Mouse (Mus musculus): ENCODE measurements around the gene Timm17a. TPM values are rescaled to one million over a fixed set of nuclear protein-coding genes. Genes with fewer than 3 reads are reported as not detected.
A peak's percentile ranks its signal among the peaks of the same experiment; 100 is the strongest.

Timm17a gene
- polyA plus RNA-seq, 1 experiment from 2014 or later: 152 TPM

DNA sequence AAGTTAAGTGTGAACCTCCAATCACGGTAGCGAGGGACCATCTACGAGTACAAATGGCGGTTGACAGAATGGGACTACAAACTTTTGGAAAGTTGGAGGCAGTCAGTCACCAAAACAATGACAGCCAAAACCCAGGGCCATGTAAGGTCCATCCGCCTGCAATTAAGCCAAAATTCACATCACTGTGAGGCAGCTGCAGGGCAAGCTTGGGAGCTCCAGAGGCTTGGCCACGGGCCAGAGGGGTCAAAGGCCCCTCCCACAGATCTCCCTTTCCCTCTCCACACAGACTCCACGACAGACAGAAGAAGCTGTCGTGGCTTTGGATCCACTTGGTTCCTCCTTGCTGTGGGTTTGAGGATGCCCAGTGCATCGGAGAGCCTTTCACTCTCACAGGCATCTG is 50.3 kb downstream of the Timm17a start:
- WGBS: 92% methylated on average over 9 of the region's 9 CpGs
- Histone ChIP-seq H3K27ac (ENCODE audit: low read depth, low read length) (no peak overlapping the region), H3K4me1 (ENCODE audit: control insufficient read depth, insufficient read depth, low read length) (peaks cover 6% of the 10 kb centered on the region), H3K27me3 (ENCODE audit: control insufficient read depth, insufficient read depth, low read length) (no peaks in the 10 kb centered on the region), H3K4me2 (ENCODE audit: low read depth) (no peak overlapping the region), H3K9me3 (ENCODE audit: control insufficient read depth, low read length) (no peaks in the 10 kb centered on the region), H3K4me3 (ENCODE audit: low read depth, low read length) (no peak overlapping the region), H3K9ac (ENCODE audit: low read length) (no peak overlapping the region), H3K36me3 (ENCODE audit: control insufficient read depth, insufficient read depth, low read length) (peaks cover 6% of the 10 kb centered on the region)
- DNase-seq (ENCODE audit: low spot score) (no peak), ATAC-seq (ENCODE audit: insufficient read depth, low FRiP score, low TSS enrichment) (no peak)

DNA sequence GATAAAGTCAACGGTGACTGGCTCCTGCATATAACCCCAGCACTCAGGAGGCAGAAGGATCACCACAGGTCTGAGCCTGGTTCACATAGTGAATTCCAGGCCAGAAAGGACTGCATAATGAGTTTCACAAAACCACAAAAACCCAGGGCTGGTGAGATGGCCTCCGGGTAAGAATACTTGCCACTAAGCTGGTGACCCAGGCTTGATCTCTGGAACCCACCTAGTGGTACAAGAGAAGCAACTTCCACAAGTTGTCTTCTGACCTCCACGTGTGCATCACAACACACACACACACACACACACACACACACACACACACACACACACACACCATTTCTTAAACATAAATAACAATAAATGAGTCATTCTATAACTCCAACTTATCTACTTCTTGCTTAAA is 51.2 kb downstream of the Timm17a start:
- H3K27me3 ChIP-seq (ENCODE audit: control insufficient read depth, insufficient read depth, low read length): no peaks in the 10 kb centered on the region
- no peak overlapping the region for H3K4me2 ChIP-seq (ENCODE audit: low read depth)
- no peak overlapping the region for H3K4me3 ChIP-seq (ENCODE audit: low read depth, low read length)
- 75% methylated on average over 3 of the region's 3 CpGs for WGBS
- no peaks in the 10 kb centered on the region for H3K9me3 ChIP-seq (ENCODE audit: control insufficient read depth, low read length)
- H3K27ac ChIP-seq (ENCODE audit: low read depth, low read length): no peak overlapping the region
- no peak overlapping the region for H3K9ac ChIP-seq (ENCODE audit: low read length)
- peaks cover 9% of the 10 kb centered on the region for H3K4me1 ChIP-seq (ENCODE audit: control insufficient read depth, insufficient read depth, low read length)
- DNase-seq (ENCODE audit: low spot score) (no peak), ATAC-seq (ENCODE audit: insufficient read depth, low FRiP score, low TSS enrichment) (no peak)
- H3K36me3 ChIP-seq (ENCODE audit: control insufficient read depth, insufficient read depth, low read length): peaks cover 6% of the 10 kb centered on the region

DNA sequence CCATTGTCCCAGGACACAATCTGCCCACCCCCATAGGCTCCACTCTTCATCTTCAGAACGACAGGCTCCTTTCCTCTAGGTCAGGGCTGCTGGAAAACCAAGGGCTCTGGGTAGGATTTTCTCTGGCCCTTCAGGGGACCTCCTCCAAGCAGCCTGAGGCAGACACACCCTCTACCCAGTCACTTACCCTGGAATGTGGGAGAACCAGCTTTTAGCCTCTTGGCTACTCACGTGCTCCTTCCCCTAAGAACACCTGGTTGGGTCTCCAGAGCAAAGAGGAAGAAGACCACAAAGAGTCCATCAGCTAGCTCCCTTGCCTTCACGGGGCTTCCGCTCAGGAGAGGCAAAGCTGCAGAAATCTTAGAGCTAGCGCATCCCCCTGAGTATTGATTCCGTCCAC is 52.6 kb downstream of the Timm17a start:
- no peak for ATAC-seq (ENCODE audit: insufficient read depth, low FRiP score, low TSS enrichment)
- no peak for DNase-seq (ENCODE audit: low spot score)

DNA sequence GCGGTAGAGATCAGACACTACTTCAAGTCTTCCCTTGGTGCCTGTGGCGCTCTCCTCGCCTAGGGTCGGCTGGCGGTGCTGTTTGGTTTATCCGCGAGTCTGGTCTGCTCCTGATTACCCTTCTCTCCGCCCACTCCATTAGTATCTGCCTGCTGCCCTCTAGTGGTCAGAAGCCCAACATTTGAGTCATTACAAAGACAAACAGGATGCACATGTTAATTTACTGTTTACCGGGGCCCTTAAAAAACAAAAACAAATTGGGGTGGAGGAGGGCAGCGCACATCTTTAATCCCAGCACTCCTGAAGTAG is 54.5 kb downstream of the Timm17a start:
- ATAC-seq (ENCODE audit: insufficient read depth, low FRiP score, low TSS enrichment) (peak; percentile 38; the same call in 1 of the 2 replicates), DNase-seq (ENCODE audit: low spot score) (peak; percentile 83)
- Histone ChIP-seq H3K4me2 (ENCODE audit: low read depth) (peak overlapping the region; percentile 39), H3K4me3 (ENCODE audit: low read depth, low read length) (no peak overlapping the region), H3K36me3 (ENCODE audit: control insufficient read depth, insufficient read depth, low read length) (peaks cover 3% of the 10 kb centered on the region), H3K9me3 (ENCODE audit: control insufficient read depth, low read length) (no peaks in the 10 kb centered on the region), H3K4me1 (ENCODE audit: control insufficient read depth, insufficient read depth, low read length) (peaks cover 9% of the 10 kb centered on the region), H3K27ac (ENCODE audit: low read depth, low read length) (no peak overlapping the region), H3K27me3 (ENCODE audit: control insufficient read depth, insufficient read depth, low read length) (no peaks in the 10 kb centered on the region), H3K9ac (ENCODE audit: low read length) (peak overlapping the region; percentile 33; the same call in 1 of the 2 replicates)
- WGBS: under 1% methylated on average over 10 of the region's 10 CpGs

More for the DNA sequence above, 52.6 kb downstream of the Timm17a start:
- no peak overlapping the region for H3K4me2 ChIP-seq (ENCODE audit: low read depth)
- 71% methylated on average over 6 of the region's 6 CpGs for WGBS
- H3K4me1 ChIP-seq (ENCODE audit: control insufficient read depth, insufficient read depth, low read length): peaks cover 9% of the 10 kb centered on the region
- H3K36me3 ChIP-seq (ENCODE audit: control insufficient read depth, insufficient read depth, low read length): peaks cover 6% of the 10 kb centered on the region
- H3K4me3 ChIP-seq (ENCODE audit: low read depth, low read length): no peak overlapping the region
- H3K9ac ChIP-seq (ENCODE audit: low read length): no peak overlapping the region
- H3K27me3 ChIP-seq (ENCODE audit: control insufficient read depth, insufficient read depth, low read length): no peaks in the 10 kb centered on the region
- H3K27ac ChIP-seq (ENCODE audit: low read depth, low read length): no peak overlapping the region
- H3K9me3 ChIP-seq (ENCODE audit: control insufficient read depth, low read length): no peaks in the 10 kb centered on the region

DNA sequence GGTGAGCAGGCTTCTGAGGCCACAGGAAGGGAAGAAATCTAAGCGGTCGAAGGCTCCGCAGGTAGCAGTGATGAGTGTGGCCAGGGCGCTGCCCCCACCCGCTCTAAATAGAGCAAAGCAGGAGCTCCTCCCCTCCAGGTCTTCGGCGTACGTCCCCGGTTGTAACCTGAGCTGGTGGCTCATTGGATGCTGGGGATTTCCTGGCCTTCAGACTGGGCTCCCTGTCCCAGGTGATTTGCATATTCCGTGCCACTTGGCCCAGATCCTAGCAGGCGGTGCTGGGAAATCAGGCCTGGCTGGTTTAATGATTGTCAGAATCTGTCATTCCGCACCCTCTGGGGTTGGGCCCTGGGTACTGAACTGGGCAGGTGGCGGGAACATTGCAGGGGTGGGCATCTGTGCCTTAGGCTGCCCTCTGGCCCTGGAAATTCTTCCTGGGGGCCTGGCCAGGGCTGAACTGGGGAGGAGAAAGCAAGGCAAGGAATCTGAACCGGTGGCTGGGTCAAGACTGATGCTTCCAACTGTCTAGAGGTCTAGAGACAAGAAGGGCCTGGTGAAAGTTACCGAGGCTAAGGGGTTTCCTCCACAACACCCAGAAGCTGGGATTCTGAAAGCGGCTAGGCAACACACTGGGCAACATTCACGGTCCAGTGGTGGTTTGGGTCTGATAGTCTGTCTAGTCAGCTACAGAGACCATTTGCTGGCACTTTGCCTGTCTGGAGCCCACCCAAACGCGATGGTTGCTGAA is 55.0 kb downstream of the Timm17a start, which contains the start of gene Elf3:
Gene Elf3 (minus strand): TSS at position 189 of the 748 bp plus-strand sequence.
- Histone ChIP-seq H3K4me3 (ENCODE audit: low read depth, low read length) (no peak within 1 kb of the TSS; the same call in 1 of the 2 replicates), H3K4me2 (ENCODE audit: low read depth) (peak within 1 kb of the TSS; percentile 39), H3K9ac (ENCODE audit: low read length) (peak within 1 kb of the TSS; percentile 33), H3K27me3 (ENCODE audit: control insufficient read depth, insufficient read depth, low read length) (no peaks in the 10 kb centered on the region), H3K4me1 (ENCODE audit: control insufficient read depth, insufficient read depth, low read length) (peaks cover 9% of the 10 kb centered on the region), H3K27ac (ENCODE audit: low read depth, low read length) (no peak within 1 kb of the TSS), H3K9me3 (ENCODE audit: control insufficient read depth, low read length) (no peaks in the 10 kb centered on the region), H3K36me3 (ENCODE audit: control insufficient read depth, insufficient read depth, low read length) (peaks cover 3% of the 10 kb centered on the region)
- DNase-seq (ENCODE audit: low spot score) (peak; percentile 49), ATAC-seq (ENCODE audit: insufficient read depth, low FRiP score, low TSS enrichment) (peak; percentile 38)
- WGBS: 4% methylated on average over 19 of the region's 19 CpGs

DNA sequence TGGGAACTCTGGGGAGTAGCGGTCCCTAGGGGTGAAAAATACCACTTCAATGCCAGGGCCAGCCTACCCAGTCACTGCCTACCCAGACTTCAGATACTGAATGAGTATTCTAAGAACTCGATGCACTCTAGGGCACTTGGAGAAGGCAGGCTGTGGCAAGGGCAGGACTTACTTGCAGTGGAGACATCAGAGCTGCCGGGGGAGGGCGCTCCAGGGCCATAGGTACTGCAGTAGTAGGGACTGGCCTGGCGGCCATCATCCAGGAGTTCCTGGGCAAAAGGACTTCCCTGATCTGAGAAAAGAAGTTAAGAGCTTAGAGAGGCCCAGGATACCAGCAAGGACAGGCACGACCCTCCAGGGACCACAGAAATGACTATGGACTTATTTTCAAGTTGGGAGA is 57.3 kb downstream of the Timm17a start:
- H3K4me2 ChIP-seq (ENCODE audit: low read depth): no peak overlapping the region
- H3K36me3 ChIP-seq (ENCODE audit: control insufficient read depth, insufficient read depth, low read length): no peaks in the 10 kb centered on the region
- no peaks in the 10 kb centered on the region for H3K27me3 ChIP-seq (ENCODE audit: control insufficient read depth, insufficient read depth, low read length)
- no peak overlapping the region for H3K9ac ChIP-seq (ENCODE audit: low read length)
- H3K4me3 ChIP-seq (ENCODE audit: low read depth, low read length): no peak overlapping the region
- no peaks in the 10 kb centered on the region for H3K9me3 ChIP-seq (ENCODE audit: control insufficient read depth, low read length)
- ATAC-seq (ENCODE audit: insufficient read depth, low FRiP score, low TSS enrichment): no peak
- H3K4me1 ChIP-seq (ENCODE audit: control insufficient read depth, insufficient read depth, low read length): peaks cover 9% of the 10 kb centered on the region
- DNase-seq (ENCODE audit: low spot score): no peak
- H3K27ac ChIP-seq (ENCODE audit: low read depth, low read length): no peak overlapping the region
- 74% methylated on average over 6 of the region's 6 CpGs for WGBS

DNA sequence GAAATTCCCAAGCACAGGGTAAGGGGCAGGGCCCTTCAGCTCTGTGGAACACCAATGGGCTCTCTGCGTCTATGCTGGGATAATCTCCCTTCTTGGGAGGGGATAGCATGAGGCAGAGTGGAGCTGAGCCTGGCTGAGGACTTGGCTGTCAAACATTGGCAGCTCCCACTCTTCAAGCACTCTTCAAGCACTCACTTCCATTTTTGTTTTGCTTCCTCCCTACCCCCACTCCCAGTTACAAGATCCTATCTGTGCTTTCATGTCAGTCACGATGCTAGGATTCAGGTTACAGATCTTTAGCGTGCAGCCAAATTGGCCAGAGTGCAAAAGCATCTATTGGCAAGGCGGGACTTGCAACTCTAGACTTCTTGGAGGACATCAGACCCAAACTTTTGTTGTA is 60.7 kb downstream of the Timm17a start:
- Histone ChIP-seq H3K4me3 (ENCODE audit: low read depth, low read length) (no peak overlapping the region), H3K4me1 (ENCODE audit: control insufficient read depth, insufficient read depth, low read length) (no peaks in the 10 kb centered on the region), H3K27me3 (ENCODE audit: control insufficient read depth, insufficient read depth, low read length) (no peaks in the 10 kb centered on the region), H3K4me2 (ENCODE audit: low read depth) (no peak overlapping the region), H3K9ac (ENCODE audit: low read length) (no peak overlapping the region), H3K36me3 (ENCODE audit: control insufficient read depth, insufficient read depth, low read length) (no peaks in the 10 kb centered on the region), H3K27ac (ENCODE audit: low read depth, low read length) (no peak overlapping the region), H3K9me3 (ENCODE audit: control insufficient read depth, low read length) (no peaks in the 10 kb centered on the region)
- DNase-seq (ENCODE audit: low spot score): no peak
- WGBS: 68% methylated on average over 4 of the region's 4 CpGs
- ATAC-seq (ENCODE audit: insufficient read depth, low FRiP score, low TSS enrichment): no peak

DNA sequence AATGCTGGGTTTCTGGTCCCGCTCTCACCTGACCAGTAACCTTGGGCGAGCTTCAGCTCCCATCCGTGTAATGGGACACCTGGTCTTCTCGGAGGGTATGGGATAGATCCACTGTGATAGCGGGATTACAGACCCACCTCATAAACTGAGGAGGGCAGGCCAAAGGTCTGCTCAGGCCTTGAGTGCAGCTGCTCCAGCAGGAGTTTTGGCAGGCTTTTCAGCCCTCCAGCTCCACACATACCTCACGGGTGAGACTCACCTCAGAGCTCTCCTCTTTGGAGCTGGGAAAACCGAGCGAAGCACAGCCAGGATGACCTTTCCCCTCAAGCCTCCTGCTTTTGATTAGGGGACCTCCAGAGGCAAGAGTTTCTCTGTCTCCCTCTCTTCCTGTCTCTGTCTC is 62.2 kb downstream of the Timm17a start:
- WGBS: 85% methylated on average over 8 of the region's 8 CpGs
- Histone ChIP-seq H3K4me2 (ENCODE audit: low read depth) (no peak overlapping the region), H3K36me3 (ENCODE audit: control insufficient read depth, insufficient read depth, low read length) (no peaks in the 10 kb centered on the region), H3K9me3 (ENCODE audit: control insufficient read depth, low read length) (no peaks in the 10 kb centered on the region), H3K27ac (ENCODE audit: low read depth, low read length) (no peak overlapping the region), H3K4me1 (ENCODE audit: control insufficient read depth, insufficient read depth, low read length) (no peaks in the 10 kb centered on the region), H3K4me3 (ENCODE audit: low read depth, low read length) (no peak overlapping the region), H3K27me3 (ENCODE audit: control insufficient read depth, insufficient read depth, low read length) (no peaks in the 10 kb centered on the region), H3K9ac (ENCODE audit: low read length) (no peak overlapping the region)
- DNase-seq (ENCODE audit: low spot score) (no peak), ATAC-seq (ENCODE audit: insufficient read depth, low FRiP score, low TSS enrichment) (no peak)

DNA sequence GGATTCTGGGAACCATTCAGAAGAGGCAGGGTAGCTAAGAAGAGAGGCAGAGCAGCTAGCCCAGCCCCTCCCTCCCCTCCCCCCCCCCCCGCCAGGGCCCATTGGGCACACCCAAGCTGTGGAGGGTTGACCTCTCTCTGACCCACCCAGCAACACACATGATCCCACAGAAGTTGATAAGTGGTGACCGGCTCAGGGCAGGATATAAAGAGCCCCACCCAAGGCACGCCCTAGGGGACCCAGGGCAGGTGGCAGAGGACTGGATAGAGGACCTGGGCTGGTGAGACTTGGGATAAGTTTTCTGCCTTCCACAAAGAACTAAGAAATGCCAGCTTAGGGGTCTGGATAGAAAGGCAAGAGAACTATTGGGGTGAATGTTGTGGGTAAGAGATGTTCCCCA is 62.9 kb downstream of the Timm17a start:
- H3K4me3 ChIP-seq (ENCODE audit: low read depth, low read length): no peak overlapping the region
- H3K9me3 ChIP-seq (ENCODE audit: control insufficient read depth, low read length): no peaks in the 10 kb centered on the region
- H3K36me3 ChIP-seq (ENCODE audit: control insufficient read depth, insufficient read depth, low read length): no peaks in the 10 kb centered on the region
- H3K27ac ChIP-seq (ENCODE audit: low read depth, low read length): no peak overlapping the region
- no peak for ATAC-seq (ENCODE audit: insufficient read depth, low FRiP score, low TSS enrichment)
- no peak overlapping the region for H3K9ac ChIP-seq (ENCODE audit: low read length)
- H3K4me1 ChIP-seq (ENCODE audit: control insufficient read depth, insufficient read depth, low read length): no peaks in the 10 kb centered on the region
- no peaks in the 10 kb centered on the region for H3K27me3 ChIP-seq (ENCODE audit: control insufficient read depth, insufficient read depth, low read length)
- 68% methylated on average over 2 of the region's 3 CpGs for WGBS
- H3K4me2 ChIP-seq (ENCODE audit: low read depth): no peak overlapping the region
- DNase-seq (ENCODE audit: low spot score): no peak

Measured in neural tube, embryonic 11.5 days (tissue).